ENCODE assay signal across 23 mouse cellular contexts in genomic region chr6:140221653-140222272, GRCm38 (mm10).
A peak's percentile ranks its signal among the peaks of the same experiment; 100 is the strongest.
DNase-seq lines count a peak whose midpoint lies in the region; ATAC-seq and TF ChIP-seq lines count a peak whose summit lies in the region.
"Had no signal": no experiment of that assay in that cellular context is flagged by ENCODE, and none has a peak within 500 bp of the region (broad histone marks: within the 10 kb centered on the region; RNA-seq: fewer than 3 reads in every experiment).

No protein-coding gene starts in this region.

- no peaks in the 10 kb centered on the region for H3K27me3 ChIP-seq in midbrain, embryonic 16.5 days (ENCODE audit: control insufficient read depth, insufficient read depth, low read depth, low read length)
- no peaks in the 10 kb centered on the region for H3K27me3 ChIP-seq in midbrain, embryonic 13.5 days
- H3K27me3 ChIP-seq in hindbrain, embryonic 12.5 days: no peaks in the 10 kb centered on the region
- no peaks in the 10 kb centered on the region for H3K27me3 ChIP-seq in hindbrain, postnatal 0 days (ENCODE audit: insufficient read depth, low read length)
- H3K27me3 ChIP-seq: embryonic facial prominence, embryonic 12.5 days; kidney, embryonic 15.5 days; liver, embryonic 12.5 days had no signal

- no peak overlapping the region for H3K9ac ChIP-seq in midbrain, embryonic 16.5 days (ENCODE audit: low read depth, low read length)
- H3K9ac ChIP-seq in midbrain, embryonic 13.5 days (replicated peaks): no peak overlapping the region
- no peak overlapping the region for H3K9ac ChIP-seq in hindbrain, embryonic 12.5 days
- no peak overlapping the region for H3K9ac ChIP-seq in hindbrain, postnatal 0 days (replicated peaks; ENCODE audit: low read length)
- H3K9ac ChIP-seq: embryonic facial prominence, embryonic 12.5 days; kidney, embryonic 15.5 days; liver, embryonic 12.5 days; lung, embryonic 14.5 days had no signal

- TF ChIP-seq CTCF in hindbrain, postnatal 0 days (IDR thresholded peaks at IDR 0.05; ENCODE audit: low read depth): no peak

- H3K27ac ChIP-seq in midbrain, embryonic 16.5 days (ENCODE audit: low read length): no peak overlapping the region
- H3K27ac ChIP-seq in midbrain, embryonic 13.5 days: no peak overlapping the region
- no peak overlapping the region for H3K27ac ChIP-seq in hindbrain, embryonic 12.5 days
- no peak overlapping the region for H3K27ac ChIP-seq in hindbrain, postnatal 0 days
- H3K27ac ChIP-seq: embryonic facial prominence, embryonic 12.5 days; heart, embryonic 10.5 days; kidney, embryonic 15.5 days; liver, embryonic 12.5 days; midbrain, embryonic 10.5 days had no signal

- H3K36me3 ChIP-seq in midbrain, embryonic 16.5 days (ENCODE audit: control insufficient read depth, insufficient read depth, low read length): no peaks in the 10 kb centered on the region
- no peaks in the 10 kb centered on the region for H3K36me3 ChIP-seq in midbrain, embryonic 13.5 days
- no peaks in the 10 kb centered on the region for H3K36me3 ChIP-seq in hindbrain, embryonic 12.5 days
- no peaks in the 10 kb centered on the region for H3K36me3 ChIP-seq in hindbrain, postnatal 0 days (ENCODE audit: insufficient read depth, low read length)
- H3K36me3 ChIP-seq: embryonic facial prominence, embryonic 12.5 days; heart, embryonic 10.5 days; kidney, embryonic 15.5 days; liver, embryonic 12.5 days; midbrain, embryonic 10.5 days had no signal

- 0 out of 2 replicates have a peak, but pooled peaks cover 3% of the 10 kb centered on the region for H3K4me1 ChIP-seq in midbrain, embryonic 16.5 days (ENCODE audit: control insufficient read depth, insufficient read depth, low read length)
- no peaks in the 10 kb centered on the region; the same call in 1 of the 2 replicates for H3K4me1 ChIP-seq in midbrain, embryonic 13.5 days (replicated peaks)
- no peaks in the 10 kb centered on the region for H3K4me1 ChIP-seq in hindbrain, embryonic 12.5 days
- H3K4me1 ChIP-seq in hindbrain, postnatal 0 days (ENCODE audit: insufficient read depth, low read length): no peaks in the 10 kb centered on the region
- H3K4me1 ChIP-seq: embryonic facial prominence, embryonic 12.5 days; heart, embryonic 10.5 days; kidney, embryonic 15.5 days; liver, embryonic 12.5 days; midbrain, embryonic 10.5 days had no signal

- peak; percentile 10 to 15 for DNase-seq in frontal cortex, postnatal 36 days (ENCODE audit: low spot score in 2 of 2)
- DNase-seq in frontal cortex, postnatal 14 days (ENCODE audit: low spot score in 2 of 2): no peak
- no peak for DNase-seq in hindbrain, postnatal 0 days (ENCODE audit: low spot score)
- DNase-seq: adrenal gland, postnatal 14 days; cerebellum, adult 8-10 months; gastrocnemius, postnatal 25 days; heart, postnatal 10 days; lung, embryonic 14.5 days; lung, postnatal 4 days; thymus, postnatal 14 days had no signal

- ATAC-seq in midbrain, embryonic 16.5 days: peak; percentile 48; the same call in 1 of the 2 replicates
- ATAC-seq in midbrain, embryonic 13.5 days: no peak
- ATAC-seq in hindbrain, embryonic 12.5 days (ENCODE audit: low FRiP score): peak; percentile 58; the same call in 1 of the 2 replicates
- ATAC-seq in hindbrain, postnatal 0 days: peak; percentile 58; the same call in 1 of the 2 replicates
- no peak for ATAC-seq in monocyte, adult 5-6 weeks (replicated peaks; ENCODE audit: insufficient number of reproducible peaks, low FRiP score, low TSS enrichment, poor library complexity, severe bottlenecking)
- ATAC-seq in erythroid progenitor cell, adult 5-6 weeks (replicated peaks; ENCODE audit: low FRiP score, poor library complexity, severe bottlenecking): no peak
- ATAC-seq: activated CD4-positive, CD25-positive, alpha-beta regulatory T cell, adult 4 months; inflammation-experienced regulatory T-cells, adult 6 months; liver, embryonic 12.5 days; Patski had no signal

- no peak overlapping the region for H3K4me3 ChIP-seq in midbrain, embryonic 16.5 days (ENCODE audit: low read depth, low read length)
- H3K4me3 ChIP-seq in midbrain, embryonic 13.5 days (replicated peaks): no peak overlapping the region
- no peak overlapping the region for H3K4me3 ChIP-seq in hindbrain, embryonic 12.5 days
- no peak overlapping the region for H3K4me3 ChIP-seq in hindbrain, postnatal 0 days (ENCODE audit: low read length)
- H3K4me3 ChIP-seq: embryonic facial prominence, embryonic 12.5 days; heart, embryonic 10.5 days; kidney, embryonic 15.5 days; liver, embryonic 12.5 days; midbrain, embryonic 10.5 days had no signal

- H3K4me2 ChIP-seq in midbrain, embryonic 16.5 days (ENCODE audit: low read length): no peak overlapping the region
- no peak overlapping the region for H3K4me2 ChIP-seq in midbrain, embryonic 13.5 days (replicated peaks)
- no peak overlapping the region for H3K4me2 ChIP-seq in hindbrain, embryonic 12.5 days (replicated peaks)
- no peak overlapping the region for H3K4me2 ChIP-seq in hindbrain, postnatal 0 days (ENCODE audit: low read depth, low read length)
- H3K4me2 ChIP-seq: embryonic facial prominence, embryonic 12.5 days; kidney, embryonic 15.5 days; liver, embryonic 12.5 days; lung, embryonic 14.5 days had no signal

- H3K9me3 ChIP-seq in midbrain, embryonic 16.5 days (replicated peaks; ENCODE audit: control insufficient read depth, low read length, poor library complexity, severe bottlenecking): no peaks in the 10 kb centered on the region
- H3K9me3 ChIP-seq in midbrain, embryonic 13.5 days: no peaks in the 10 kb centered on the region
- H3K9me3 ChIP-seq in hindbrain, embryonic 12.5 days (replicated peaks): no peaks in the 10 kb centered on the region
- H3K9me3 ChIP-seq in hindbrain, postnatal 0 days (ENCODE audit: low read length): no peaks in the 10 kb centered on the region
- H3K9me3 ChIP-seq: embryonic facial prominence, embryonic 12.5 days; heart, embryonic 10.5 days; kidney, embryonic 15.5 days; liver, embryonic 12.5 days; midbrain, embryonic 10.5 days had no signal

- 77% methylated on average over 5 of the region's 5 CpGs for WGBS in midbrain, embryonic 16.5 days
- whole genome bisulfite sequencing in midbrain, embryonic 13.5 days: 80% methylated on average over 5 of the region's 5 CpGs
- 72% methylated on average over 5 of the region's 5 CpGs for WGBS in hindbrain, embryonic 12.5 days
- WGBS in hindbrain, postnatal 0 days: 71% methylated on average over 5 of the region's 5 CpGs

Comparison
In these comparisons a context has a peak if more than half of its experiments do, and no peak if none do; other contexts are left out.
1. DNase-seq: peak in frontal cortex, postnatal 36 days (2 of 2); none in frontal cortex, postnatal 14 days (0 of 2) and hindbrain, postnatal 0 days (single experiment).
2. ATAC-seq: peak in midbrain, embryonic 16.5 days (single experiment), hindbrain, embryonic 12.5 days (single experiment) and hindbrain, postnatal 0 days (single experiment); none in midbrain, embryonic 13.5 days (single experiment), monocyte, adult 5-6 weeks (single experiment) and erythroid progenitor cell, adult 5-6 weeks (single experiment).